Mouse (Mus musculus): Measurements from ENCODE around the gene Dazap1.

Gene Dazap1

GRCm38 (mm10) chr10:80323261-80324119, 62.2 kb downstream of the Dazap1 start:
- no peaks in the 10 kb centered on the region for H3K9me3 ChIP-seq (ENCODE audit: low read length)
- peaks cover 11% of the 10 kb centered on the region for H3K36me3 ChIP-seq (ENCODE audit: insufficient read depth, low read length)
- TF ChIP-seq POU5F1 (IDR thresholded peaks at IDR 0.05; ENCODE audit: borderline replicate concordance, low read length) (no peak), NANOG (IDR thresholded peaks at IDR 0.05; ENCODE audit: borderline replicate concordance, low read length) (no peak), CTCF (conservative IDR thresholded peaks at IDR 0.05; ENCODE audit: low read length) (no peak)
- H3K27me3 ChIP-seq (ENCODE audit: insufficient read depth, low read length) = peaks cover 38% of the 10 kb centered on the region
- peak overlapping the region; percentile 81 for H3K4me3 ChIP-seq (replicated peaks; ENCODE audit: low read length)
- peaks cover 66% of the 10 kb centered on the region for H3K4me1 ChIP-seq (replicated peaks; ENCODE audit: low read depth, low read length)

GRCm38 (mm10) chr10:80324120-80325037, 63.1 kb downstream of the Dazap1 start:
- Histone ChIP-seq H3K36me3 (ENCODE audit: insufficient read depth, low read length) (peaks cover 2% of the 10 kb centered on the region), H3K9me3 (ENCODE audit: low read length) (no peaks in the 10 kb centered on the region), H3K27me3 (ENCODE audit: insufficient read depth, low read length) (peaks cover 38% of the 10 kb centered on the region), H3K4me3 (replicated peaks; ENCODE audit: low read length) (peak overlapping the region; percentile 26), H3K4me1 (replicated peaks; ENCODE audit: low read depth, low read length) (peaks cover 64% of the 10 kb centered on the region)
- TF ChIP-seq NANOG (IDR thresholded peaks at IDR 0.05; ENCODE audit: borderline replicate concordance, low read length) (no peak), POU5F1 (IDR thresholded peaks at IDR 0.05; ENCODE audit: borderline replicate concordance, low read length) (no peak), CTCF (conservative IDR thresholded peaks at IDR 0.05; ENCODE audit: low read length) (no peak)

- H3K4me3 ChIP-seq (replicated peaks; ENCODE audit: low read length) = peak overlapping the region; percentile 26
- H3K36me3 ChIP-seq (ENCODE audit: insufficient read depth, low read length) = no peaks in the 10 kb centered on the region; the same call in 1 of the 2 replicates
- peaks cover 60% of the 10 kb centered on the region for H3K4me1 ChIP-seq (replicated peaks; ENCODE audit: low read depth, low read length)
- TF ChIP-seq POU5F1 (IDR thresholded peaks at IDR 0.05; ENCODE audit: borderline replicate concordance, low read length) (no peak), NANOG (IDR thresholded peaks at IDR 0.05; ENCODE audit: borderline replicate concordance, low read length) (no peak), CTCF (conservative IDR thresholded peaks at IDR 0.05; ENCODE audit: low read length) (no peak)
- H3K9me3 ChIP-seq (ENCODE audit: low read length) = no peaks in the 10 kb centered on the region
- H3K27me3 ChIP-seq (ENCODE audit: insufficient read depth, low read length) = peaks cover 38% of the 10 kb centered on the region
These were observed 63.8 kb downstream of the Dazap1 start for GRCm38 (mm10) chr10:80325045-80325444.

GRCm38 (mm10) chr10:80329273-80330081, 68.2 kb downstream of the Dazap1 start, which contains the start of the genes Pcsk4 and Reep6:
TSS of gene Pcsk4 (minus strand) at chr10:80329498.
TSS of gene Reep6 (plus strand) at chr10:80329953.
- Histone ChIP-seq H3K4me1 (replicated peaks; ENCODE audit: low read depth, low read length) (peaks cover 68% of the 10 kb centered on the region), H3K27me3 (ENCODE audit: insufficient read depth, low read length) (peaks cover 28% of the 10 kb centered on the region), H3K4me3 (replicated peaks; ENCODE audit: low read length) (peak within 1 kb of the TSS; percentile 88), H3K36me3 (ENCODE audit: insufficient read depth, low read length) (peaks cover 19% of the 10 kb centered on the region), H3K9me3 (ENCODE audit: low read length) (no peaks in the 10 kb centered on the region)
- no peak for TF ChIP-seq CTCF (conservative IDR thresholded peaks at IDR 0.05; ENCODE audit: low read length)
- TF ChIP-seq NANOG (IDR thresholded peaks at IDR 0.05; ENCODE audit: borderline replicate concordance, low read length) = no peak
- TF ChIP-seq POU5F1 (IDR thresholded peaks at IDR 0.05; ENCODE audit: borderline replicate concordance, low read length) = no peak

- Histone ChIP-seq H3K4me3 (replicated peaks; ENCODE audit: low read length) (peak overlapping the region; percentile 88), H3K27me3 (ENCODE audit: insufficient read depth, low read length) (peaks cover 24% of the 10 kb centered on the region), H3K9me3 (ENCODE audit: low read length) (no peaks in the 10 kb centered on the region), H3K4me1 (replicated peaks; ENCODE audit: low read depth, low read length) (peaks cover 68% of the 10 kb centered on the region), H3K36me3 (ENCODE audit: insufficient read depth, low read length) (peaks cover 25% of the 10 kb centered on the region)
- TF ChIP-seq POU5F1 (IDR thresholded peaks at IDR 0.05; ENCODE audit: borderline replicate concordance, low read length) = no peak
- TF ChIP-seq NANOG (IDR thresholded peaks at IDR 0.05; ENCODE audit: borderline replicate concordance, low read length) = no peak
These were observed 68.8 kb downstream of the Dazap1 start for GRCm38 (mm10) chr10:80330084-80330483.

- Histone ChIP-seq H3K9me3 (ENCODE audit: low read length) (no peaks in the 10 kb centered on the region), H3K4me3 (replicated peaks; ENCODE audit: low read length) (peak overlapping the region; percentile 88), H3K36me3 (ENCODE audit: insufficient read depth, low read length) (peaks cover 33% of the 10 kb centered on the region), H3K27me3 (ENCODE audit: insufficient read depth, low read length) (peaks cover 16% of the 10 kb centered on the region; the same call in 1 of the 2 replicates), H3K4me1 (replicated peaks; ENCODE audit: low read depth, low read length) (peaks cover 69% of the 10 kb centered on the region)
- TF ChIP-seq CTCF (conservative IDR thresholded peaks at IDR 0.05; ENCODE audit: low read length) (no peak), POU5F1 (IDR thresholded peaks at IDR 0.05; ENCODE audit: borderline replicate concordance, low read length) (no peak), NANOG (IDR thresholded peaks at IDR 0.05; ENCODE audit: borderline replicate concordance, low read length) (no peak)
These were observed 69.6 kb downstream of the Dazap1 start for GRCm38 (mm10) chr10:80330888-80331287.

GRCm38 (mm10) chr10:80331636-80332524, 70.6 kb downstream of the Dazap1 start:
- peaks cover 13% of the 10 kb centered on the region; the same call in 1 of the 2 replicates for H3K27me3 ChIP-seq (ENCODE audit: insufficient read depth, low read length)
- H3K4me3 ChIP-seq (replicated peaks; ENCODE audit: low read length) = peak overlapping the region; percentile 88; the same call in 1 of the 2 replicates
- peaks cover 42% of the 10 kb centered on the region for H3K36me3 ChIP-seq (ENCODE audit: insufficient read depth, low read length)
- TF ChIP-seq POU5F1 (IDR thresholded peaks at IDR 0.05; ENCODE audit: borderline replicate concordance, low read length) (no peak), CTCF (conservative IDR thresholded peaks at IDR 0.05; ENCODE audit: low read length) (no peak), NANOG (IDR thresholded peaks at IDR 0.05; ENCODE audit: borderline replicate concordance, low read length) (no peak)
- H3K9me3 ChIP-seq (ENCODE audit: low read length) = no peaks in the 10 kb centered on the region
- peaks cover 75% of the 10 kb centered on the region for H3K4me1 ChIP-seq (replicated peaks; ENCODE audit: low read depth, low read length)
